Mouse (Mus musculus): Measurements from ENCODE around the gene Sertm1.

Gene Sertm1

DNA sequence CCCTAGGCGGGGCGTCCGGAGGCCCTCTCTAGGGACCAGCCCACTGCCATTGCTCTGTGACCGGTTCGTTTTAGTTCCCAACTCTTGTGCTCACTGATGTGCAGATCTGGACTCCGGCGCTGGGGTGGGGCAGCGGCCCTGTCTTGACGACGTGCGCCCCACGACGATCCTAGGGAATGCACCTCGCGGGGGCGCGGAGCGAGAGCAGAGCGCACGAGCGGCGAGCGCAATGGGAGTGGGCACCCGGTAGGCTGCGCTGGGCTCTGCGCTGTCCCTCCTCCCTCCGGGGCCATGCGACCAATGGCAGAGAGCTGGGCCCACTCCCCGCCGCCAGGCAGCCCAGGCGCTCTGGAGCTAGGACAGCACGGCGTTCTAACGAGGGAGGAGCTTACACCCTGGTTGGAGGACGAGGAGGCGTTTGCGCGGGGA is at the start of gene Sertm1:
Gene Sertm1, minus strand, starts transcription at position 245 of the 429 bp plus-strand sequence.
- TF ChIP-seq GATA4 (IDR thresholded peaks at IDR 0.05; ENCODE audit: insufficient replicate concordance, low read length), result no peak

- no peak for TF ChIP-seq GATA4 (IDR thresholded peaks at IDR 0.05; ENCODE audit: insufficient replicate concordance, low read length)
Observed at GRCm38 (mm10) chr3:54964948-54965506, 49.3 kb upstream of the Sertm1 start.

DNA sequence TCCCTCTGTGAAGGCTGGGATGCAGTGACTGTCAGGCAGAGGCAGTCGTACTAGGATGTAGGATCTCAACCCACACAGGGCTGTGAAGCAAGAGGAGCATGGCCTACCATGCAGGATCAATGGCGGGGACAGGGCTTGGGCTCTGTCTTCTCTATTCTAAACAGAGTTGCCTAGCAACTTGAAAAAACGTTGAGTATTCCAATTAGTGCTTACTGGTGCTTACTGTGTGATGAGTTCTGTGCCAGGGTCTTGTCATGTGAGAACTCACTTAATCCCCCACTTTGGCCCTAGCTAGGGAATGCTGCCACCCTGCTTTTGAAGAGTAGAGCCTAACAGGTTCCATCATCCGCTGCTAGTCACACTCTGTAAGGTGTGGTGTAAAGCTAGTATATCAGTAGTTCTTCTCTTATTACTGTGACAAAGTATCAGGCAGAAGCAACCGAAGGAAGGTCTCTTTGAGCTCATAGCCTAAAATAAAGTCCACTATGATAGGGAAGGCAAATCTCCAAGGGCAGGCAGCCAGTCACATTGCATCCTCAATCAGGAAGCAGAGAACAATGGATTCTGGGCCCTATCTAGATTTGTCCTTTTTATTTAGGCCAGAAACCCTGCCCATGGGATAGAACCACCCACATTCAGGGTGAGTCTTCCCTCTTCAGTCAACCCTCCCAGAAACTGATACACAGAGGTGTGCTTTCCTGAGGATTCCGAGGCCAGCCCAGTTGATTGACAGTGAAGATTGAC is 27.6 kb upstream of the Sertm1 start:
- TF ChIP-seq GATA4 (IDR thresholded peaks at IDR 0.05; ENCODE audit: insufficient replicate concordance, low read length), result peak; percentile 48; the same call in 1 of the 2 replicates

GRCm38 (mm10) chr3:54934535-54934934 is 18.8 kb upstream of the Sertm1 start:
- TF ChIP-seq GATA4 (IDR thresholded peaks at IDR 0.05; ENCODE audit: insufficient replicate concordance, low read length), result no peak

DNA sequence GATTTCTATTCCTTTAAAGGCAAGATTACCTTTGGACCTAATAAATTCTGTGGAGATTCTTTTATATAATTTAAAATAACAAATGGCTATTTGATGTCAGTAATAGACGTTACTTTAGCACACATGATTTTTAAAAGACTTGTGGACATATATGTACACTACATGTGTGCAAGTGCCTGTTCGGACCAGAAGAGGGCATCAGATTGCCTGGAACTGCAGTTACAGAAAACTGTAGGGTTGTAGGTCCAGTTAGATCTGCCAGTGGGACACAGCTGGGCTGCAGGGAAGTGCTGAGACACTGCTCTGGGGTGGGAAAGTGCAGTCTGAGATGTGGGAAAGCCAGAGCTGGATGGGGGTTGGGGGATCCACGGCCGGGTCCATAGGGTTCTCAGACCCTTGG is 16.9 kb upstream of the Sertm1 start:
- no peak for TF ChIP-seq GATA4 (IDR thresholded peaks at IDR 0.05; ENCODE audit: insufficient replicate concordance, low read length)

DNA sequence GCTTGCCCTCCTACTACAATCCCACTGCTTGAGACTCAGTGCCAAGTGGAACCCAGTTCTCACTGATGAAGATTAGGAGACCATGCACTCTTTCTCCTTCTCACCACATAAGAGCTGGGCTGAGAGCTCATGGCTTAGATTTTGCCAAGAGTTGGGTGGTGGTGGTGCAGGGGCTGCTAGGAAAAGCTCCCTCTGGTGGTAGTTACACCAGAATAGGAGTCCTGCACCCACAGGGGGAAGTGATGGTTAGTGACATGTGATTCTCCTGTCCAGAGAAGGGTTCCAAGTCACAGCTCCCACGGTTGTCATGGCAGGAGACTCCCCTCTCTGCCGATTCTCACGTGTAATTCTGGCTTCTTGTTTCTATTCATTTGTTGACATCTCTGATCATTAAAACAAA is 4.7 kb upstream of the Sertm1 start:
- TF ChIP-seq GATA4 (IDR thresholded peaks at IDR 0.05; ENCODE audit: insufficient replicate concordance, low read length), result no peak

GRCm38 (mm10) chr3:54914845-54915642 is 643 bp downstream of the Sertm1 start:
- no peak for TF ChIP-seq GATA4 (IDR thresholded peaks at IDR 0.05; ENCODE audit: insufficient replicate concordance, low read length)

DNA sequence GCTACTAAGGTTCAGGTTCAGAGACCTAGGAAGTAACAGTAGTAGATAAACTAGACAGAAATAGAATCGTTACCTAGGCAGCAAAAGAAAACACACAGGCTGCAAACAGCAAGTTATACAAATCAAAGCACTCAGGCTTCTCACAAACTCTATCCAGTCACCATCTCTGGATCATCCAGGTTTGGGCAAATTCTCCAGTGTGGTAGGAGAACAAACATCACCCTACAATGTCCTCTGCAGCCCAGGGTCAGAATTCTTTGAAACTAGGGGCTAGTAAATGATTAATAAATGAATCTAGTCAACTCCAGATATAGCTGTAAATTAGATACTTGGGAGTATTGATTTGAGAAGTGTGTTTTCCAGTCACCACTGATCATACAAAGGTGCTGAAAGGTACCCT is 6.8 kb downstream of the Sertm1 start:
- TF ChIP-seq GATA4 (IDR thresholded peaks at IDR 0.05; ENCODE audit: insufficient replicate concordance, low read length), result no peak

- TF ChIP-seq GATA4 (IDR thresholded peaks at IDR 0.05; ENCODE audit: insufficient replicate concordance, low read length), result no peak
Observed at GRCm38 (mm10) chr3:54897974-54898373, 17.7 kb downstream of the Sertm1 start.

DNA sequence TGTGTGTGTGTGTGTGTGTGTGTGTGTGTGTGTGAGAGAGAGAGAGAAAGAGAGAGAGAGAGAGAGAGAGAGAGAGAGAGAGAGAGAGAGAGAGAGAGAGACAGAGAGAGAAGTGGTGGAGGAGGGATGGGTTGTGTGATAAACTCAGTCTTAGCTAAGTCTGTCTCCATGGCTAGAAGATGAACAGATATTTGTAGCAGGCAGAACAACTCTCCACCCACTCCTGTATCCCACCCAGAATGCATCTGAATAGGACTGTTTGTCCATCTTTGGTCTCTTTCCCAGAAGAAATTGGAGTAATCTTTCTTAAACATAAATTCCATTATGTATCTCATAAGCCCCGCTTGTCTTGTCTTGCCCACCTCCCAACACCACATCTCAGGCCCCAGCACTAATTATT is 20.8 kb downstream of the Sertm1 start:
- TF ChIP-seq GATA4 (IDR thresholded peaks at IDR 0.05; ENCODE audit: insufficient replicate concordance, low read length), result no peak

DNA sequence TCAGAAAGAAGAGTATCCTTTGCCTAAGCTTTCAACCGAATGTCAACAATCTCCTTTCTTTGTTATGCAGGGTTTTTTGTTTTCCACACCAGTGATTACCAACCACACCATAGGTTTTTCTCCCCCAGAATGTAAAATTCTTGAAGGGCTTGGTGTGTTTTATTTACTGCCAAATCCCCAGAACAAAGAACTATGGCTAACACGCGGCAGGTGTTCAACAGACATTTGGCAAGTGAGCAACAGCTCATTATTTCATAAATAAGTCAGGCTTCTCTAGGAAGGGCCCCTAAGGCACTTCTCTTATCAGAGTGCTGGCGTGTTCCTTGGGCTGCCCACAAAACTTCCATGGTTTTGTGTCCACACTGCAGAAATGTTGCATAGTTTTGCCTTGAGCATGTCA is 23.5 kb downstream of the Sertm1 start:
- no peak for TF ChIP-seq GATA4 (IDR thresholded peaks at IDR 0.05; ENCODE audit: insufficient replicate concordance, low read length)

DNA sequence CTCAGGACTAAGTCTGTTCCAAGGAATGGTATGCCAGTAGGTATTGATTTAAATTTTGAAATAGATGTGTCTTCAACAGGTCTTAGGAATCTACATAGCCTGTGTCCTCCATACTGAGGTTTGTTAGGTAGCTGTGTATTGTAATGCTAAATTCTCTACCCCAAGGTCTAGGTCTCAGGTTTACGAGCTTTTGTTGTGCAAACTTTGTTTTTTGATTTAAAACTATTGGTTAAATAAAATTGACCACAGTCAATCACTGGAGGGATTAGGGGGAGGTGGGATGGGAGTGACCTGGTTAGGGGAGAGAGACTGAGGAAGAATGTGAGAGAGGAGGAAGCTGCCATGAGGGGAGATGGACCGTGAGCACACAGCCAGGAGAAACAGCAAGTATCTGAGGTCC is 29.2 kb downstream of the Sertm1 start:
- no peak for TF ChIP-seq GATA4 (IDR thresholded peaks at IDR 0.05; ENCODE audit: insufficient replicate concordance, low read length)
